Mouse (Mus musculus): ENCODE measurements around the gene Calhm3. TPM values are rescaled to one million over a fixed set of nuclear protein-coding genes. Genes with fewer than 3 reads are reported as not detected.

Gene Calhm3
- polyA plus RNA-seq, 1 experiment from 2014 or later: 0.88 TPM

DNA sequence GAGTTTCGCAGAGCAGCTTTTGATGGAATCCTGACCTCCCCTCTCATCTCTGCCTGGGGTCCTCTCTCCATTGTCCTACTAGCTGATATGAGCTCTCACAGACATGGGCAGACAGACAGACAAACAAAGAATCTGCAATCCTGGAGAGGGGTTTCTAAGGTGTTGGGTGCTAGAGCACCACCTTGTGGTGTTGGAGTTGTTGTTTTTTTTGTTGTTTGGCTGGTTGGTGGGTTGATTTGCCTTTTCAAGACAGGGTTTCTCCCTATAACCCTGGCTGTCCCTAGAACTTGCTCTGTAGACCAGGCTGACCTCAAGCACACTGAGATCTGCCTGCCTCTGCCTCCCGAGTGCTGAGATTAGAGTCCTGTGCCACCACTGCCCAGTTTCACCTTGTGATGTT, 17.9 kb upstream of the Calhm3 start:
- Histone ChIP-seq H3K4me3 (ENCODE audit: low read length) (no peak overlapping the region), H3K4me2 (ENCODE audit: low read depth, low read length) (no peak overlapping the region), H3K9me3 (ENCODE audit: control insufficient read depth, low read length) (no peaks in the 10 kb centered on the region), H3K36me3 (ENCODE audit: control insufficient read depth, insufficient read depth, low read length) (no peaks in the 10 kb centered on the region), H3K27me3 (replicated peaks; ENCODE audit: control insufficient read depth, insufficient read depth, low read length) (peaks cover 7% of the 10 kb centered on the region), H3K4me1 (ENCODE audit: control insufficient read depth, insufficient read depth, low read length) (no peaks in the 10 kb centered on the region; the same call in 1 of the 2 replicates), H3K27ac (ENCODE audit: low read length) (no peak overlapping the region), H3K9ac (ENCODE audit: low read depth, low read length) (no peak overlapping the region)
- ATAC-seq: no peak
- WGBS: 58% methylated on average over 2 of the region's 2 CpGs

DNA sequence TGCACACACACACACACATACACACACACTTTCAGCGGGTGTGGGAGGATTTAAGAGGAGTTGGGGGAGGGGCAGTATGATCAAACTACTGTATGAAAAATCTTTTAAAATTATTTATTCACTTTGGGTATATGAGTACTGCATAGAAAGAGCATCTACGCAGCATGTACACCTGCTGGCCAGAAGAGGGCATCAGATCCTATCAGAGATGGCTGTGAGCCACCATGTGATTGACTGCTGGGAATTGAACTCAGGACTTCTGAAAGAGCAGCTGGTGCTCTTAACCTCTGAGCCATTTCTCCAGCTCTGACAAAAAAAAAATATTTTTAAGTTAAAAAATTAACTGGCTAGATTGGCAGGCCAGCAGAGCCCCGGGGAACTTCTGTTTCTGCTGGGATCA, 17.0 kb upstream of the Calhm3 start:
- H3K9me3 ChIP-seq (ENCODE audit: control insufficient read depth, low read length): no peaks in the 10 kb centered on the region
- 55% methylated on average over 3 of the region's 3 CpGs for WGBS
- no peak overlapping the region for H3K27ac ChIP-seq (ENCODE audit: low read length)
- H3K27me3 ChIP-seq (replicated peaks; ENCODE audit: control insufficient read depth, insufficient read depth, low read length): peaks cover 4% of the 10 kb centered on the region
- H3K4me2 ChIP-seq (ENCODE audit: low read depth, low read length): no peak overlapping the region
- H3K36me3 ChIP-seq (ENCODE audit: control insufficient read depth, insufficient read depth, low read length): no peaks in the 10 kb centered on the region
- no peaks in the 10 kb centered on the region; the same call in 1 of the 2 replicates for H3K4me1 ChIP-seq (ENCODE audit: control insufficient read depth, insufficient read depth, low read length)
- no peak for ATAC-seq
- H3K9ac ChIP-seq (ENCODE audit: low read depth, low read length): no peak overlapping the region
- H3K4me3 ChIP-seq (ENCODE audit: low read length): no peak overlapping the region

- 25% methylated on average over 11 of the region's 11 CpGs for WGBS
Measured at GRCm38 (mm10) chr19:47168793-47169412, 11.3 kb upstream of the Calhm3 start.

DNA sequence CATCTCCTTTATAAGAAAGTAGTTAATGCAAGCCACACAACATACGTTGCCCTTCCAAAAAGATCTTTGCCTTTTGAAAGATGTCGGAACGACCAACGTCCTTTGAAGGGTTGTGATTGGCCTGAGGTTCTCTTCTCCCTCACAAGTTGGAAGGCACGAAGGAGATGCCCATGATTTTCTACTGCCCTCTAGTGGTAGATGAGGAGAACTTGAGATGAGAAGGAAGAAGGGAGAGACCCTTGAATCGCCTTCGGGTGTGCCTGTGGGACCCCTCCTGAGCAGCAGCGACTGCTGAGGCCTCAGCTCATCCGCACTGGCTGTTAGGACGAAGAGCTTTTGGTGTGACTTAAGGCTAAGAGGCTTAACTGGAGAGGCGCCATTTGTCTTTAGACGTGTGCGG, 10.7 kb upstream of the Calhm3 start:
- H3K4me1 ChIP-seq (ENCODE audit: control insufficient read depth, insufficient read depth, low read length): peaks cover 7% of the 10 kb centered on the region; the same call in 1 of the 2 replicates
- H3K4me2 ChIP-seq (ENCODE audit: low read depth, low read length): peak overlapping the region; percentile 41
- H3K4me3 ChIP-seq (ENCODE audit: low read length): peak overlapping the region; percentile 13
- no peaks in the 10 kb centered on the region for H3K27me3 ChIP-seq (replicated peaks; ENCODE audit: control insufficient read depth, insufficient read depth, low read length)
- no peaks in the 10 kb centered on the region for H3K36me3 ChIP-seq (ENCODE audit: control insufficient read depth, insufficient read depth, low read length)
- no peaks in the 10 kb centered on the region for H3K9me3 ChIP-seq (ENCODE audit: control insufficient read depth, low read length)
- WGBS: 10% methylated on average over 13 of the region's 13 CpGs
- peak; percentile 53; the same call in 1 of the 2 replicates for ATAC-seq
- H3K27ac ChIP-seq (ENCODE audit: low read length): no peak overlapping the region
- H3K9ac ChIP-seq (ENCODE audit: low read depth, low read length): peak overlapping the region; percentile 35

More at GRCm38 (mm10) chr19:47168793-47169412, 11.3 kb upstream of the Calhm3 start:
- Histone ChIP-seq H3K27me3 (replicated peaks; ENCODE audit: control insufficient read depth, insufficient read depth, low read length) (no peaks in the 10 kb centered on the region), H3K4me2 (ENCODE audit: low read depth, low read length) (peak overlapping the region; percentile 41), H3K4me1 (ENCODE audit: control insufficient read depth, insufficient read depth, low read length) (peaks cover 7% of the 10 kb centered on the region; the same call in 1 of the 2 replicates), H3K9ac (ENCODE audit: low read depth, low read length) (peak overlapping the region; percentile 35; the same call in 1 of the 2 replicates), H3K36me3 (ENCODE audit: control insufficient read depth, insufficient read depth, low read length) (no peaks in the 10 kb centered on the region), H3K4me3 (ENCODE audit: low read length) (peak overlapping the region; percentile 13), H3K27ac (ENCODE audit: low read length) (no peak overlapping the region), H3K9me3 (ENCODE audit: control insufficient read depth, low read length) (no peaks in the 10 kb centered on the region)
- ATAC-seq: peak; percentile 59

GRCm38 (mm10) chr19:47167617-47168214, 10.2 kb upstream of the Calhm3 start:
- Histone ChIP-seq H3K27ac (ENCODE audit: low read length) (no peak overlapping the region), H3K9ac (ENCODE audit: low read depth, low read length) (no peak overlapping the region), H3K36me3 (ENCODE audit: control insufficient read depth, insufficient read depth, low read length) (no peaks in the 10 kb centered on the region), H3K4me1 (ENCODE audit: control insufficient read depth, insufficient read depth, low read length) (peaks cover 7% of the 10 kb centered on the region; the same call in 1 of the 2 replicates), H3K27me3 (replicated peaks; ENCODE audit: control insufficient read depth, insufficient read depth, low read length) (no peaks in the 10 kb centered on the region), H3K4me2 (ENCODE audit: low read depth, low read length) (peak overlapping the region; percentile 41; the same call in 1 of the 2 replicates), H3K9me3 (ENCODE audit: control insufficient read depth, low read length) (no peaks in the 10 kb centered on the region), H3K4me3 (ENCODE audit: low read length) (no peak overlapping the region)
- WGBS: 48% methylated on average over 7 of the region's 7 CpGs
- no peak for ATAC-seq

GRCm38 (mm10) chr19:47166758-47167157, 9.2 kb upstream of the Calhm3 start:
- Histone ChIP-seq H3K4me3 (ENCODE audit: low read length) (no peak overlapping the region), H3K9ac (ENCODE audit: low read depth, low read length) (no peak overlapping the region), H3K27ac (ENCODE audit: low read length) (no peak overlapping the region), H3K9me3 (ENCODE audit: control insufficient read depth, low read length) (no peaks in the 10 kb centered on the region), H3K4me2 (ENCODE audit: low read depth, low read length) (no peak overlapping the region), H3K36me3 (ENCODE audit: control insufficient read depth, insufficient read depth, low read length) (no peaks in the 10 kb centered on the region), H3K27me3 (replicated peaks; ENCODE audit: control insufficient read depth, insufficient read depth, low read length) (no peaks in the 10 kb centered on the region), H3K4me1 (ENCODE audit: control insufficient read depth, insufficient read depth, low read length) (peaks cover 7% of the 10 kb centered on the region; the same call in 1 of the 2 replicates)
- ATAC-seq: no peak
- 28% methylated on average over 3 of the region's 3 CpGs for WGBS

GRCm38 (mm10) chr19:47163176-47163744, 5.7 kb upstream of the Calhm3 start:
- Histone ChIP-seq H3K9ac (ENCODE audit: low read depth, low read length) (no peak overlapping the region), H3K27ac (ENCODE audit: low read length) (no peak overlapping the region), H3K4me2 (ENCODE audit: low read depth, low read length) (no peak overlapping the region), H3K4me3 (ENCODE audit: low read length) (no peak overlapping the region), H3K36me3 (ENCODE audit: control insufficient read depth, insufficient read depth, low read length) (no peaks in the 10 kb centered on the region), H3K9me3 (ENCODE audit: control insufficient read depth, low read length) (no peaks in the 10 kb centered on the region), H3K27me3 (replicated peaks; ENCODE audit: control insufficient read depth, insufficient read depth, low read length) (no peaks in the 10 kb centered on the region), H3K4me1 (ENCODE audit: control insufficient read depth, insufficient read depth, low read length) (peaks cover under 1% of the 10 kb centered on the region; the same call in 1 of the 2 replicates)
- no peak for ATAC-seq
- 92% methylated on average over 6 of the region's 6 CpGs for WGBS

GRCm38 (mm10) chr19:47161669-47162068, 4.1 kb upstream of the Calhm3 start:
- H3K36me3 ChIP-seq (ENCODE audit: control insufficient read depth, insufficient read depth, low read length): no peaks in the 10 kb centered on the region
- H3K27me3 ChIP-seq (replicated peaks; ENCODE audit: control insufficient read depth, insufficient read depth, low read length): no peaks in the 10 kb centered on the region
- WGBS: 72% methylated on average over 4 of the region's 4 CpGs
- H3K4me3 ChIP-seq (ENCODE audit: low read length): no peak overlapping the region
- no peak overlapping the region for H3K4me2 ChIP-seq (ENCODE audit: low read depth, low read length)
- ATAC-seq: no peak
- H3K9me3 ChIP-seq (ENCODE audit: control insufficient read depth, low read length): no peaks in the 10 kb centered on the region
- no peak overlapping the region for H3K27ac ChIP-seq (ENCODE audit: low read length)
- no peak overlapping the region for H3K9ac ChIP-seq (ENCODE audit: low read depth, low read length)
- H3K4me1 ChIP-seq (ENCODE audit: control insufficient read depth, insufficient read depth, low read length): no peaks in the 10 kb centered on the region

DNA sequence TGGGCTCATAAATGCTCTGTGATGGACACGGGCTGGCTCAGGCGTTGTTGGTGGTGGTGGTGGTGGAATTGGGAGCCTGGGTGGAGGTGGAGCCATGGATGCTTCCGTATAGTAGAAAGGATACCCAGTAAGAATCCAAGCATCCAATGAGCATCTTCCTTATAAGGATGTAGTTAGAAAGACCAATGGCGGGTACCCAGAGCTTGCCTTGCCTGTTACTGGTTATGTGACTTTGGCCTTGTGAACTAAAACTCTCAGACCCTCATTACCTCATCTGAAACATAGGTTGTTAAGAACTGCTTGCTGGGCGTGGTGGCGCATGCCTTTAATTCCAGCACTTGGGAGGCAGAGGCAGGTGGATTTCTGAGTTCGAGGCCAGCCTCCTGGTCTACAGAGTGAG, 3.8 kb downstream of the Calhm3 start:
- Histone ChIP-seq H3K9me3 (ENCODE audit: control insufficient read depth, low read length) (no peaks in the 10 kb centered on the region), H3K4me3 (ENCODE audit: low read length) (no peak overlapping the region), H3K4me2 (ENCODE audit: low read depth, low read length) (no peak overlapping the region), H3K27ac (ENCODE audit: low read length) (no peak overlapping the region), H3K27me3 (replicated peaks; ENCODE audit: control insufficient read depth, insufficient read depth, low read length) (0 out of 2 replicates have a peak, but pooled peaks cover 2% of the 10 kb centered on the region), H3K9ac (ENCODE audit: low read depth, low read length) (no peak overlapping the region), H3K4me1 (ENCODE audit: control insufficient read depth, insufficient read depth, low read length) (no peaks in the 10 kb centered on the region), H3K36me3 (ENCODE audit: control insufficient read depth, insufficient read depth, low read length) (no peaks in the 10 kb centered on the region)
- no peak for ATAC-seq
- 90% methylated on average over 7 of the region's 7 CpGs for WGBS
